Mouse (Mus musculus) frontal cortex, postnatal 25 days (tissue): ENCODE results near the gene Gpc6.

Experiments
- DNase-seq, 2 experiments: peaks; one replicate each; pipeline ENCODE4 v3.0.0; 2022; ENCODE audit warnings: low spot score in 2 of 2

Gpc6 gene

GRCm38 (mm10) chr14:116947939-116948591, 22.9 kb downstream of the Gpc6 start:
- no peak for DNase-seq

- DNase-seq = no peak
Observed at GRCm38 (mm10) chr14:116957154-116957553, 32.0 kb downstream of the Gpc6 start.

GRCm38 (mm10) chr14:116964837-116965236, 39.7 kb downstream of the Gpc6 start:
- no peak for DNase-seq

GRCm38 (mm10) chr14:116974708-116975107, 49.6 kb downstream of the Gpc6 start:
- no peak for DNase-seq

GRCm38 (mm10) chr14:116975224-116975623, 50.1 kb downstream of the Gpc6 start:
- no peak for DNase-seq

GRCm38 (mm10) chr14:116977259-116977658, 52.1 kb downstream of the Gpc6 start:
- DNase-seq = no peak

- DNase-seq = no peak
Observed at GRCm38 (mm10) chr14:116979714-116980382, 54.7 kb downstream of the Gpc6 start.

GRCm38 (mm10) chr14:116981711-116982110, 56.6 kb downstream of the Gpc6 start:
- DNase-seq = no peak

GRCm38 (mm10) chr14:116987341-116987740, 62.2 kb downstream of the Gpc6 start:
- no peak for DNase-seq

- no peak for DNase-seq
Observed at GRCm38 (mm10) chr14:117000376-117000775, 75.3 kb downstream of the Gpc6 start.

GRCm38 (mm10) chr14:117002313-117002712, 77.2 kb downstream of the Gpc6 start:
- no peak for DNase-seq

GRCm38 (mm10) chr14:117008781-117009180, 83.7 kb downstream of the Gpc6 start:
- no peak for DNase-seq

- no peak for DNase-seq
Observed at GRCm38 (mm10) chr14:117012969-117013368, 87.9 kb downstream of the Gpc6 start.

- no peak for DNase-seq
Observed at GRCm38 (mm10) chr14:117013554-117014117, 88.5 kb downstream of the Gpc6 start.

- no peak for DNase-seq
Observed at GRCm38 (mm10) chr14:117015333-117015922, 90.3 kb downstream of the Gpc6 start.

- DNase-seq = no peak
Observed at GRCm38 (mm10) chr14:117022180-117022799, 97.2 kb downstream of the Gpc6 start.

GRCm38 (mm10) chr14:117034146-117034545, 109.0 kb downstream of the Gpc6 start:
- no peak for DNase-seq

GRCm38 (mm10) chr14:117041017-117041416, 115.9 kb downstream of the Gpc6 start:
- no peak for DNase-seq

- DNase-seq = no peak
Observed at GRCm38 (mm10) chr14:117048951-117049350, 123.8 kb downstream of the Gpc6 start.

GRCm38 (mm10) chr14:117050877-117051276, 125.8 kb downstream of the Gpc6 start:
- no peak for DNase-seq

- no peak for DNase-seq
Observed at GRCm38 (mm10) chr14:117053361-117053760, 128.2 kb downstream of the Gpc6 start.

- no peak for DNase-seq
Observed at GRCm38 (mm10) chr14:117055134-117055533, 130.0 kb downstream of the Gpc6 start.
